Mouse (Mus musculus): ENCODE measurements around the gene 0610012G03Rik. TPM values are rescaled to one million over a fixed set of nuclear protein-coding genes. Genes with fewer than 3 reads are reported as not detected.

Gene 0610012G03Rik
- 16.2 and 24.9 TPM in 2 replicates for polyA plus RNA-seq (2011; ENCODE audit: insufficient read depth, insufficient read length, low replicate concordance, missing spikeins)

GRCm38 (mm10) chr16:31948345-31948774, at the start of gene 0610012G03Rik, which contains the start of gene Ncbp2:
0610012G03Rik (minus strand) TSS chr16:31948494.
Ncbp2 (plus strand) TSS chr16:31948513.
- Histone ChIP-seq H3K4me1 (ENCODE audit: control insufficient read depth, insufficient read depth, low read length) (no peaks in the 10 kb centered on the region), H3K4me3 (replicated peaks; ENCODE audit: control insufficient read depth, low read depth, low read length) (peak within 1 kb of the TSS; percentile 99), H3K27ac (ENCODE audit: control insufficient read depth, insufficient read depth, low read depth, low read length, poor library complexity) (peak within 1 kb of the TSS; percentile 90)
- WGBS: under 1% methylated on average over 55 of the region's 55 CpGs
- TF ChIP-seq CTCF (IDR thresholded peaks at IDR 0.05; ENCODE audit: control insufficient read depth, insufficient read depth, low read length) (no peak), POLR2A (IDR thresholded peaks at IDR 0.05; ENCODE audit: borderline replicate concordance, control insufficient read depth, low read depth, low read length) (peak; percentile 75; the same call in 1 of the 2 replicates)

GRCm38 (mm10) chr16:31996371-31996770, 48.1 kb upstream of the 0610012G03Rik start:
- Histone ChIP-seq H3K4me1 (ENCODE audit: control insufficient read depth, insufficient read depth, low read length) (no peaks in the 10 kb centered on the region), H3K4me3 (replicated peaks; ENCODE audit: control insufficient read depth, low read depth, low read length) (no peak overlapping the region), H3K27ac (ENCODE audit: control insufficient read depth, insufficient read depth, low read depth, low read length, poor library complexity) (no peak overlapping the region)
- WGBS: 84% methylated on average over 5 of the region's 5 CpGs
- no peak for TF ChIP-seq POLR2A (IDR thresholded peaks at IDR 0.05; ENCODE audit: borderline replicate concordance, control insufficient read depth, low read depth, low read length)
- no peak for TF ChIP-seq CTCF (IDR thresholded peaks at IDR 0.05; ENCODE audit: control insufficient read depth, insufficient read depth, low read length)

GRCm38 (mm10) chr16:31993946-31994345, 45.7 kb upstream of the 0610012G03Rik start:
- no peaks in the 10 kb centered on the region for H3K4me1 ChIP-seq (ENCODE audit: control insufficient read depth, insufficient read depth, low read length)
- no peak overlapping the region for H3K27ac ChIP-seq (ENCODE audit: control insufficient read depth, insufficient read depth, low read depth, low read length, poor library complexity)
- no peak for TF ChIP-seq CTCF (IDR thresholded peaks at IDR 0.05; ENCODE audit: control insufficient read depth, insufficient read depth, low read length)
- TF ChIP-seq POLR2A (IDR thresholded peaks at IDR 0.05; ENCODE audit: borderline replicate concordance, control insufficient read depth, low read depth, low read length): no peak
- no peak overlapping the region for H3K4me3 ChIP-seq (replicated peaks; ENCODE audit: control insufficient read depth, low read depth, low read length)

DNA sequence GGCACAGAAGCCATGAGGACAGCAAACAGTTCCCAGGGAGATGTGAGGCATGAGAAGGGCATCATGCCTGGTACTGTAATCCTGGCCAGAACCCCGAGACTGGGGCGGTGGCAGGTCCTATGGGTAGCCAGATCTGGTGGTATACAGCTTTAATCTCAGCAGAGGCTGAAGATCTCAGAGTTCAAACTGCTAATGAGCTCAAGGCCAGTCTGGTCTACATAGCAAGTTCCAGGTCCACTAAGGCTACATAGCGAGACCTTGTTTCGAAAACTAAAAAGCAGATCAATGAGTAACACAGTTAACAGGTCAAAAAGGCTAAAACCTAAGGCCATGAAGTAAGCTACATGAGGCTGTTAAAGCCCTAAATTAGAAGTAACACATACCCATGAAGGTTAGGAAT, 44.9 kb upstream of the 0610012G03Rik start:
- Histone ChIP-seq H3K4me1 (ENCODE audit: control insufficient read depth, insufficient read depth, low read length) (no peaks in the 10 kb centered on the region), H3K4me3 (replicated peaks; ENCODE audit: control insufficient read depth, low read depth, low read length) (no peak overlapping the region), H3K27ac (ENCODE audit: control insufficient read depth, insufficient read depth, low read depth, low read length, poor library complexity) (no peak overlapping the region)
- 93% methylated on average over 4 of the region's 4 CpGs for WGBS
- no peak for TF ChIP-seq POLR2A (IDR thresholded peaks at IDR 0.05; ENCODE audit: borderline replicate concordance, control insufficient read depth, low read depth, low read length)
- no peak for TF ChIP-seq CTCF (IDR thresholded peaks at IDR 0.05; ENCODE audit: control insufficient read depth, insufficient read depth, low read length)

DNA sequence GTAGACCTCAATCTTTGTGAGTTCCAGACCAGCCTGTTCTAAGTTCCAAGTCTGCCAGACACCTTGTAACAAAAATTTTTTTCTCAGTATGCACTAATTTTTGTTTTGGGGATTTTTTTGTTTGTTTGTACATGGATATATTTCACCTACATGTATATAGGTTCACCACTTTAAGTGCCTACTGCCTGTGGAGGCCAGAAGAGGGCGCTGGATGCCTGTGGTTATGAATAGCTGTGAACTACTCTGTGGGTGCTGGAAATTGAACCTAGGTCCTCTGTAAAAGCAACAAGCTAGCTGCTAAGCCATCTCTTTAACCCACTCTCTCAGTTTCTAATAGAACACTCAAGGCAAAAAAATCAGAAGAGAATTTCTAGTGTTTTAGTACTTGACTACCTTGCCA, 43.7 kb upstream of the 0610012G03Rik start:
- 81% methylated on average over 1 of the region's 1 CpGs for WGBS
- H3K4me3 ChIP-seq (replicated peaks; ENCODE audit: control insufficient read depth, low read depth, low read length): no peak overlapping the region
- no peaks in the 10 kb centered on the region for H3K4me1 ChIP-seq (ENCODE audit: control insufficient read depth, insufficient read depth, low read length)
- no peak overlapping the region for H3K27ac ChIP-seq (ENCODE audit: control insufficient read depth, insufficient read depth, low read depth, low read length, poor library complexity)
- TF ChIP-seq POLR2A (IDR thresholded peaks at IDR 0.05; ENCODE audit: borderline replicate concordance, control insufficient read depth, low read depth, low read length) (no peak), CTCF (IDR thresholded peaks at IDR 0.05; ENCODE audit: control insufficient read depth, insufficient read depth, low read length) (peak; percentile 25; the same call in 1 of the 2 replicates)

- Histone ChIP-seq H3K4me3 (replicated peaks; ENCODE audit: control insufficient read depth, low read depth, low read length) (no peak overlapping the region), H3K4me1 (ENCODE audit: control insufficient read depth, insufficient read depth, low read length) (no peaks in the 10 kb centered on the region), H3K27ac (ENCODE audit: control insufficient read depth, insufficient read depth, low read depth, low read length, poor library complexity) (no peak overlapping the region)
- 84% methylated on average over 5 of the region's 5 CpGs for WGBS
- no peak for TF ChIP-seq POLR2A (IDR thresholded peaks at IDR 0.05; ENCODE audit: borderline replicate concordance, control insufficient read depth, low read depth, low read length)
- TF ChIP-seq CTCF (IDR thresholded peaks at IDR 0.05; ENCODE audit: control insufficient read depth, insufficient read depth, low read length): no peak
Measured at GRCm38 (mm10) chr16:31980946-31981345, 32.7 kb upstream of the 0610012G03Rik start.

DNA sequence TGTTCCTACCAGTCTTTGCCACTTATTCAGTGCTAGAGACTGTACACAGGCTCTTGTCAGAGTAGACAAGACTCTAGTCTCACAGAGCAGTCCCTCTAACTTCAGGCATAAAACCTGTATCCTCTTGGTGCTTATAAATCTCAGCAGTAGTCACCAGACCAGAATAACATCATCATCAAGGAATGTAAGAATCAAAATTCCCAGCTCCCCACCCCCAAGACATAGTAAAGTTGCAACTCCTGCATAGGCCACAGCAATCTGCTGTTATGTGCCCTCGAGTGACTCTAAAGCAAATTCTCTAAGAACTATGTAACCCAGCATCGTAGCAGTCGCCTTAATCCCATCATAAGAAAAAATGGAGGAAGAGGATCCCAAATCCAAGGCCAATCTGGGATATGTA, 31.2 kb upstream of the 0610012G03Rik start:
- TF ChIP-seq CTCF (IDR thresholded peaks at IDR 0.05; ENCODE audit: control insufficient read depth, insufficient read depth, low read length): no peak
- no peak for TF ChIP-seq POLR2A (IDR thresholded peaks at IDR 0.05; ENCODE audit: borderline replicate concordance, control insufficient read depth, low read depth, low read length)
- H3K27ac ChIP-seq (ENCODE audit: control insufficient read depth, insufficient read depth, low read depth, low read length, poor library complexity): no peak overlapping the region
- H3K4me3 ChIP-seq (replicated peaks; ENCODE audit: control insufficient read depth, low read depth, low read length): no peak overlapping the region
- no peaks in the 10 kb centered on the region for H3K4me1 ChIP-seq (ENCODE audit: control insufficient read depth, insufficient read depth, low read length)
- 91% methylated on average over 3 of the region's 3 CpGs for WGBS

- no peak for TF ChIP-seq POLR2A (IDR thresholded peaks at IDR 0.05; ENCODE audit: borderline replicate concordance, control insufficient read depth, low read depth, low read length)
- TF ChIP-seq CTCF (IDR thresholded peaks at IDR 0.05; ENCODE audit: control insufficient read depth, insufficient read depth, low read length): no peak
- 84% methylated on average over 4 of the region's 4 CpGs for WGBS
Measured at GRCm38 (mm10) chr16:31975258-31975657, 27.0 kb upstream of the 0610012G03Rik start.

GRCm38 (mm10) chr16:31963224-31963623, 14.9 kb upstream of the 0610012G03Rik start:
- H3K4me1 ChIP-seq (ENCODE audit: control insufficient read depth, insufficient read depth, low read length): no peaks in the 10 kb centered on the region
- WGBS: 86% methylated on average over 7 of the region's 7 CpGs
- no peak overlapping the region for H3K27ac ChIP-seq (ENCODE audit: control insufficient read depth, insufficient read depth, low read depth, low read length, poor library complexity)
- no peak for TF ChIP-seq POLR2A (IDR thresholded peaks at IDR 0.05; ENCODE audit: borderline replicate concordance, control insufficient read depth, low read depth, low read length)
- H3K4me3 ChIP-seq (replicated peaks; ENCODE audit: control insufficient read depth, low read depth, low read length): no peak overlapping the region

More at GRCm38 (mm10) chr16:31975258-31975657, 27.0 kb upstream of the 0610012G03Rik start:
- Histone ChIP-seq H3K27ac (ENCODE audit: control insufficient read depth, insufficient read depth, low read depth, low read length, poor library complexity) (no peak overlapping the region), H3K4me3 (replicated peaks; ENCODE audit: control insufficient read depth, low read depth, low read length) (no peak overlapping the region), H3K4me1 (ENCODE audit: control insufficient read depth, insufficient read depth, low read length) (no peaks in the 10 kb centered on the region)

Data from bone marrow, adult 2 months (tissue).